Mouse (Mus musculus) retina, embryonic 14.5 days (tissue): ENCODE results near the gene Dnm3.
"Not testable (repeated sequence)": the region's sequence is repeated elsewhere in the genome, so short reads cannot be mapped to it uniquely, and the experiment has no call there.

Experiments used
- DNase-seq: peaks from one replicate; pipeline ENCODE4 v3.0.0-alpha.2; 2015; ENCODE audit warnings: low spot score

Dnm3 gene

GRCm38 (mm10) chr1:162428904-162429303 lies 48.9 kb downstream of the Dnm3 start:
- DNase-seq: no peak

GRCm38 (mm10) chr1:162425930-162426478 lies 51.8 kb downstream of the Dnm3 start:
- peak; percentile 86 for DNase-seq

- DNase-seq: no peak
Observed at GRCm38 (mm10) chr1:162422826-162423225, 55.0 kb downstream of the Dnm3 start.

- no peak for DNase-seq
Observed at GRCm38 (mm10) chr1:162413791-162414190, 64.0 kb downstream of the Dnm3 start.

- DNase-seq: no peak
Observed at GRCm38 (mm10) chr1:162412787-162413429, 64.9 kb downstream of the Dnm3 start.

GRCm38 (mm10) chr1:162410207-162410965 lies 67.4 kb downstream of the Dnm3 start:
- DNase-seq: peak; percentile 65

- DNase-seq: no peak
Observed at GRCm38 (mm10) chr1:162394549-162394948, 83.3 kb downstream of the Dnm3 start.

- DNase-seq: no peak
Observed at GRCm38 (mm10) chr1:162388442-162389165, 89.2 kb downstream of the Dnm3 start.

GRCm38 (mm10) chr1:162373068-162373467 lies 104.8 kb downstream of the Dnm3 start:
- not testable (repeated sequence) for DNase-seq

GRCm38 (mm10) chr1:162369726-162370125 lies 108.1 kb downstream of the Dnm3 start:
- no peak for DNase-seq

- peak; percentile 27 for DNase-seq
Observed at GRCm38 (mm10) chr1:162361978-162362377, 115.9 kb downstream of the Dnm3 start.

- DNase-seq: peak; percentile 73
Observed at GRCm38 (mm10) chr1:162359270-162359669, 118.6 kb downstream of the Dnm3 start.

- peak; percentile 77 for DNase-seq
Observed at GRCm38 (mm10) chr1:162358036-162358435, 119.8 kb downstream of the Dnm3 start.

GRCm38 (mm10) chr1:162356481-162356880 lies 121.4 kb downstream of the Dnm3 start:
- DNase-seq: no peak

- no peak for DNase-seq
Observed at GRCm38 (mm10) chr1:162354780-162355179, 123.1 kb downstream of the Dnm3 start.

GRCm38 (mm10) chr1:162353831-162354230 lies 124.0 kb downstream of the Dnm3 start:
- DNase-seq: no peak

- DNase-seq: no peak
Observed at GRCm38 (mm10) chr1:162349306-162349705, 128.5 kb downstream of the Dnm3 start.

GRCm38 (mm10) chr1:162346456-162347011 lies 131.3 kb downstream of the Dnm3 start:
- DNase-seq: no peak

- no peak for DNase-seq
Observed at GRCm38 (mm10) chr1:162337170-162337569, 140.7 kb downstream of the Dnm3 start.

- peak; percentile 78 for DNase-seq
Observed at GRCm38 (mm10) chr1:162336640-162337039, 141.2 kb downstream of the Dnm3 start.

GRCm38 (mm10) chr1:162336224-162336623 lies 141.6 kb downstream of the Dnm3 start:
- DNase-seq: no peak

- DNase-seq: no peak
Observed at GRCm38 (mm10) chr1:162328673-162329072, 149.2 kb downstream of the Dnm3 start.
